32 mouse cellular contexts compared by ENCODE assay signal in the genomic region with DNA sequence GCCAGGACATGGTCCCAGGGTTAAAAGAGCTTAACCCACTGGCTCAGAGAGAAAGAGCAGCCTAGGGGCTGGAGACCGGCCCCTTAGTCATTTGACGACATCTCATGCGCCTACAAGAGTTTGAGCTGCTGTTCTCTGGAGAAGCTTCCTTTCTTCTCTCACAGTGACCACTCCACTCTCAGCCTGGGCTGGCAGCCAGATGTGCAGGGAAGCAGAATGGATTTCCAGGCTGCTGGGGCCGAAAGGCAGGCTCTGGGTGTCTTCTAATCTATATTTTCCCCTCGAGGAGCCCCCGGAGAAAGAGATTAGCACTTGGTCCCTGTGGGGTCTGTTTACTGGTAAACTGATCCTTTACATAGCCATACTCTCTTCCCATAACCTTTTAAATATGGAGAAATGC. TPM values are rescaled to one million over a fixed set of nuclear protein-coding genes. Genes with fewer than 3 reads are reported as not detected.
DNase-seq lines count a peak whose midpoint lies in the region; ATAC-seq and TF ChIP-seq lines count a peak whose summit lies in the region.
"Had no signal": no experiment of that assay in that cellular context is flagged by ENCODE, and none has a peak within 500 bp of the region (broad histone marks: within the 10 kb centered on the region; RNA-seq: fewer than 3 reads in every experiment).

No protein-coding gene starts in this region.

- ATAC-seq in hindbrain, postnatal 0 days, result no peak
- ATAC-seq in midbrain, postnatal 0 days (ENCODE audit: low FRiP score), result no peak
- ATAC-seq in midbrain, embryonic 15.5 days (replicated peaks), result no peak
- ATAC-seq: forebrain, embryonic 14.5 days; hindbrain, embryonic 16.5 days; inflammation-experienced regulatory T-cells, adult 6 months; Patski had no signal

- no peaks in the 10 kb centered on the region for H3K9me3 ChIP-seq in hindbrain, postnatal 0 days (ENCODE audit: low read length)
- no peaks in the 10 kb centered on the region for H3K9me3 ChIP-seq in hindbrain, embryonic 10.5 days
- no peaks in the 10 kb centered on the region for H3K9me3 ChIP-seq in midbrain, postnatal 0 days (ENCODE audit: low read length)
- no peaks in the 10 kb centered on the region for H3K9me3 ChIP-seq in midbrain, embryonic 15.5 days
- H3K9me3 ChIP-seq: hindbrain, embryonic 13.5 days had no signal

- TF ChIP-seq CTCF in hindbrain, postnatal 0 days (IDR thresholded peaks at IDR 0.05; ENCODE audit: low read depth), result no peak
- no peak for TF ChIP-seq CTCF in midbrain, postnatal 0 days (IDR thresholded peaks at IDR 0.05)

- 37% methylated on average over 6 of the region's 6 CpGs for WGBS in hindbrain, postnatal 0 days
- 49% methylated on average over 6 of the region's 6 CpGs for WGBS in hindbrain, embryonic 10.5 days
- 52% methylated on average over 6 of the region's 6 CpGs for WGBS in midbrain, postnatal 0 days
- WGBS in midbrain, embryonic 15.5 days, result 36% methylated on average over 6 of the region's 6 CpGs

- H3K27ac ChIP-seq in hindbrain, postnatal 0 days, result no peak overlapping the region
- H3K27ac ChIP-seq in hindbrain, embryonic 10.5 days, result no peak overlapping the region
- no peak overlapping the region for H3K27ac ChIP-seq in midbrain, postnatal 0 days (ENCODE audit: low read depth, low read length)
- H3K27ac ChIP-seq in midbrain, embryonic 15.5 days, result no peak overlapping the region
- H3K27ac ChIP-seq: hindbrain, embryonic 13.5 days had no signal

- peak; percentile 39 to 51 for DNase-seq in cerebellum, postnatal 10 days
- DNase-seq in cerebellum, adult 11 months, result no peak
- peak; percentile 35 for DNase-seq in hindbrain, postnatal 0 days (ENCODE audit: low spot score)
- no peak for DNase-seq in hindbrain, embryonic 10.5 days (ENCODE audit: low spot score)
- DNase-seq in left cerebral cortex, postnatal 4 days, result peak; percentile 47
- DNase-seq in left cerebral cortex, postnatal 36 days (ENCODE audit: low spot score in 2 of 2), result no peak
- peak; percentile 40 for DNase-seq in midbrain, postnatal 0 days (ENCODE audit: low spot score)
- DNase-seq: adrenal gland, postnatal 10 days; adrenal gland, postnatal 36 days; cerebellum, adult 2 months; cerebellum, adult 9-11 months; cerebellum, postnatal 36 days; embryo, embryonic 11 days; gastrocnemius, postnatal 25 days had no signal

- no peaks in the 10 kb centered on the region for H3K27me3 ChIP-seq in hindbrain, postnatal 0 days (ENCODE audit: insufficient read depth, low read length)
- peaks cover 69% of the 10 kb centered on the region for H3K27me3 ChIP-seq in hindbrain, embryonic 10.5 days (ENCODE audit: insufficient read depth, poor library complexity, severe bottlenecking)
- H3K27me3 ChIP-seq in midbrain, postnatal 0 days (ENCODE audit: insufficient read depth, low read length), result peaks cover 11% of the 10 kb centered on the region
- peaks cover 19% of the 10 kb centered on the region; the same call in 1 of the 2 replicates for H3K27me3 ChIP-seq in midbrain, embryonic 15.5 days (replicated peaks)
- H3K27me3 ChIP-seq: Patski had no signal

- no peak overlapping the region for H3K4me2 ChIP-seq in hindbrain, postnatal 0 days (ENCODE audit: low read depth, low read length)
- no peak overlapping the region for H3K4me2 ChIP-seq in midbrain, postnatal 0 days (ENCODE audit: low read depth, low read length, poor library complexity, severe bottlenecking)
- no peak overlapping the region for H3K4me2 ChIP-seq in midbrain, embryonic 15.5 days
- H3K4me2 ChIP-seq: heart, embryonic 11.5 days; hindbrain, embryonic 13.5 days had no signal

- H3K9ac ChIP-seq in hindbrain, postnatal 0 days (replicated peaks; ENCODE audit: low read length), result no peak overlapping the region
- no peak overlapping the region for H3K9ac ChIP-seq in midbrain, postnatal 0 days (replicated peaks; ENCODE audit: low read length, poor library complexity, severe bottlenecking)
- no peak overlapping the region for H3K9ac ChIP-seq in midbrain, embryonic 15.5 days
- H3K9ac ChIP-seq: hindbrain, embryonic 13.5 days had no signal

- H3K36me3 ChIP-seq in hindbrain, postnatal 0 days (ENCODE audit: insufficient read depth, low read length), result no peaks in the 10 kb centered on the region
- H3K36me3 ChIP-seq in hindbrain, embryonic 10.5 days, result no peaks in the 10 kb centered on the region
- no peaks in the 10 kb centered on the region for H3K36me3 ChIP-seq in midbrain, postnatal 0 days (ENCODE audit: insufficient read depth, low read length)
- no peaks in the 10 kb centered on the region for H3K36me3 ChIP-seq in midbrain, embryonic 15.5 days (replicated peaks)
- H3K36me3 ChIP-seq: hindbrain, embryonic 13.5 days had no signal

- no peak overlapping the region for H3K4me3 ChIP-seq in hindbrain, postnatal 0 days (ENCODE audit: low read length)
- no peak overlapping the region for H3K4me3 ChIP-seq in hindbrain, embryonic 10.5 days
- no peak overlapping the region for H3K4me3 ChIP-seq in midbrain, postnatal 0 days (ENCODE audit: low read depth, low read length)
- no peak overlapping the region for H3K4me3 ChIP-seq in midbrain, embryonic 15.5 days
- H3K4me3 ChIP-seq: hindbrain, embryonic 13.5 days had no signal

- H3K4me1 ChIP-seq in hindbrain, postnatal 0 days (ENCODE audit: insufficient read depth, low read length), result peaks cover 7% of the 10 kb centered on the region; the same call in 1 of the 2 replicates
- H3K4me1 ChIP-seq in hindbrain, embryonic 10.5 days (replicated peaks), result peaks cover 39% of the 10 kb centered on the region
- 0 out of 2 replicates have a peak, but pooled peaks cover 2% of the 10 kb centered on the region for H3K4me1 ChIP-seq in midbrain, postnatal 0 days (ENCODE audit: insufficient read depth, low read length)
- peaks cover 25% of the 10 kb centered on the region for H3K4me1 ChIP-seq in midbrain, embryonic 15.5 days

- intact Hi-C loops in left cerebral cortex, postnatal 4 days (cut with DNase I), result no loop called here
- intact Hi-C loops in left cerebral cortex, postnatal 36 days (cut with DNase I), result loop anchor here (10.0 kb wide), 2 partner anchors 1629 to 1799 kb away; partner anchors contain the start of gene Mmp21

RNA-seq across cellular contexts. Expression of gene Clrn3, which starts 44.7 kb away (rescaled TPM):
- not detected in 2 replicates for total RNA-seq in hindbrain, postnatal 0 days (2014; rRNA removed)
- not detected in 2 replicates for polyA plus RNA-seq in hindbrain, postnatal 0 days (2015; fragmentation: Nextera tagmentation; extraction: Ambion mirVana)
- not detected in 2 replicates for polyA plus RNA-seq in hindbrain, embryonic 10.5 days (2016; fragmentation: Nextera tagmentation; extraction: Ambion mirVana)
- not detected for total RNA-seq in left cerebral cortex, postnatal 4 days (2021)
- total RNA-seq in left cerebral cortex, postnatal 36 days (2021), result not detected
- total RNA-seq in midbrain, postnatal 0 days (2014; rRNA removed), result not detected in 2 replicates
- polyA plus RNA-seq in midbrain, postnatal 0 days (2015; fragmentation: Nextera tagmentation; extraction: Ambion mirVana), result not detected in 2 replicates
- not detected in 2 replicates for polyA plus RNA-seq in midbrain, embryonic 15.5 days (2015; fragmentation: Nextera tagmentation; extraction: Ambion mirVana)
- total RNA-seq: adrenal gland, adult 18-20 months; adrenal gland, postnatal 10 days; adrenal gland, postnatal 36 days; ES-E14; gastrocnemius, adult 8-10 months; gastrocnemius, postnatal 25 days; heart, postnatal 25 days; hematopoietic stem cell, adult 5-6 weeks had no signal
- polyA plus RNA-seq: cerebellum, adult 2 months; cortical plate, adult 2 months; embryonic facial prominence, embryonic 11.5 days; embryonic facial prominence, embryonic 14.5 days; forebrain, embryonic 11.5 days; forebrain, embryonic 14.5 days; heart, embryonic 11.5 days; heart, embryonic 14.5 days; heart, postnatal 0 days; hindbrain, embryonic 16.5 days; inflammation-experienced regulatory T-cells, adult 6 months; Patski had no signal

RNA-seq across cellular contexts. Expression of gene Ptpre, which starts 53.5 kb away (rescaled TPM):
- 12.4 and 13.5 TPM in 2 replicates for total RNA-seq in hindbrain, postnatal 0 days (2014; rRNA removed)
- polyA plus RNA-seq in hindbrain, postnatal 0 days (2015; fragmentation: Nextera tagmentation; extraction: Ambion mirVana), result 8.0 and 8.2 TPM in 2 replicates
- polyA plus RNA-seq in hindbrain, embryonic 10.5 days (2016; fragmentation: Nextera tagmentation; extraction: Ambion mirVana), result 0.68 and 0.85 TPM in 2 replicates
- 10 to 100 TPM; 25.1 to 26.2 TPM for total RNA-seq in left cerebral cortex, postnatal 4 days (2021)
- total RNA-seq in left cerebral cortex, postnatal 36 days (2021), result 10 to 100 TPM; 23.1 to 28.7 TPM
- total RNA-seq in midbrain, postnatal 0 days (2014; rRNA removed), result 14.2 and 14.6 TPM in 2 replicates
- polyA plus RNA-seq in midbrain, postnatal 0 days (2015; fragmentation: Nextera tagmentation; extraction: Ambion mirVana), result 7.2 and 9.2 TPM in 2 replicates
- 7.1 and 7.6 TPM in 2 replicates for polyA plus RNA-seq in midbrain, embryonic 15.5 days (2015; fragmentation: Nextera tagmentation; extraction: Ambion mirVana)

Comparison
In these comparisons a context has a peak if more than half of its experiments do, and no peak if none do; other contexts are left out.
1. DNase-seq: peak in cerebellum, postnatal 10 days (2 of 2), hindbrain, postnatal 0 days (single experiment), left cerebral cortex, postnatal 4 days (single experiment) and midbrain, postnatal 0 days (single experiment); none in cerebellum, adult 11 months (single experiment), hindbrain, embryonic 10.5 days (single experiment) and left cerebral cortex, postnatal 36 days (0 of 2).